Mouse (Mus musculus) limb, embryonic 14.5 days (tissue): ENCODE data around the gene Jmjd8. TPM values are rescaled to one million over a fixed set of nuclear protein-coding genes. Genes with fewer than 3 reads are reported as not detected.
"Not testable (repeated sequence)": the region's sequence is repeated elsewhere in the genome, so short reads cannot be mapped to it uniquely, and the experiment has no call there.

Experiments
- ATAC-seq: fragments of 200-750 bp; cut with Nextera tagmentation; 2 replicates; pipeline ENCODE4 v1.8.0; 2017; ENCODE audit warnings: low read depth, moderate number of reproducible peaks, moderate TSS enrichment; ENCODE audit not compliant: low FRiP score
- DNase-seq: peaks from one replicate; pipeline ENCODE4 v3.0.0-alpha.2; 2015; ENCODE audit warnings: low spot score
- H3K27ac ChIP-seq: fragments of 300-500 bp; sonication (generic); replicated peaks from 2 replicates; pipeline ENCODE4 v1.5.1; 2014; ENCODE audit warnings: low read depth, mild to moderate bottlenecking, low read length, moderate library complexity, mixed read lengths
- H3K27me3 ChIP-seq: fragments of 300-500 bp; sonication (generic); 2 replicates; pipeline ENCODE4 v1.6.1; 2014; ENCODE audit warnings: low read length, mixed read lengths; ENCODE audit not compliant: control insufficient read depth, insufficient read depth
- H3K36me3 ChIP-seq: fragments of 300-500 bp; sonication (generic); 2 replicates; pipeline ENCODE4 v1.6.1; 2014; ENCODE audit warnings: mild to moderate bottlenecking, low read length, moderate library complexity, mixed read lengths; ENCODE audit not compliant: control insufficient read depth, insufficient read depth
- H3K4me1 ChIP-seq: fragments of 300-500 bp; sonication (generic); 2 replicates; pipeline ENCODE4 v1.6.1; 2014; ENCODE audit warnings: antibody characterized with exemption, low read length, mixed read lengths; ENCODE audit not compliant: control insufficient read depth, insufficient read depth
- H3K4me2 ChIP-seq: fragments of 300-500 bp; sonication (generic); replicated peaks from 2 replicates; pipeline ENCODE4 v1.6.1; 2014; ENCODE audit warnings: low read depth, mild to moderate bottlenecking, low read length, moderate library complexity; ENCODE audit not compliant: severe bottlenecking
- H3K4me3 ChIP-seq: fragments of 300-500 bp; sonication (generic); replicated peaks from 2 replicates; pipeline ENCODE4 v1.5.1; 2014; ENCODE audit warnings: low read length
- H3K9ac ChIP-seq: fragments of 300-500 bp; sonication (generic); 2 replicates; pipeline ENCODE4 v1.6.1; 2014; ENCODE audit warnings: mild to moderate bottlenecking, low read depth, low read length, moderate library complexity; ENCODE audit not compliant: severe bottlenecking
- H3K9me3 ChIP-seq: fragments of 300-500 bp; sonication (generic); 2 replicates; pipeline ENCODE4 v1.6.1; 2016; ENCODE audit warnings: low read length; ENCODE audit not compliant: control insufficient read depth
- POLR2A ChIP-seq: fragments of 200-500 bp; IDR thresholded peaks from 2 replicates; pipeline ENCODE4 v1.8.0; 2012; ENCODE audit warnings: inconsistent platforms, mild to moderate bottlenecking, moderate library complexity, borderline replicate concordance; ENCODE audit not compliant: insufficient read depth, insufficient read length; ENCODE audit errors: extremely low read depth
- WGBS: fragments of 180-500 bp; shearing (Covaris S2); extraction: QIAGEN DNeasy Blood & Tissue Kit; methylation state at CpG from one replicate; pipeline ENCODE4 v1.1.7; 2014; 5-methylcytosine and 5-hydroxymethylcytosine counted together
- polyA plus RNA-seq, 2 experiments: library from polyadenylated mRNA; depleted of rRNA in 1 of 2; stranded (reverse) in 1 of 2; unstranded in 1 of 2; fragments of >200 nt; fragmentation: Nextera tagmentation in 1 of 2; extraction: Ambion mirVana in 1 of 2; gene quantifications; 2 replicates each; pipeline versions ENCODE4 v1.2.1 to v1.2.3; 2012 to 2014

The Jmjd8 gene
- polyA plus RNA-seq, 2 experiments: 41.5 to 64.4 TPM

DNA sequence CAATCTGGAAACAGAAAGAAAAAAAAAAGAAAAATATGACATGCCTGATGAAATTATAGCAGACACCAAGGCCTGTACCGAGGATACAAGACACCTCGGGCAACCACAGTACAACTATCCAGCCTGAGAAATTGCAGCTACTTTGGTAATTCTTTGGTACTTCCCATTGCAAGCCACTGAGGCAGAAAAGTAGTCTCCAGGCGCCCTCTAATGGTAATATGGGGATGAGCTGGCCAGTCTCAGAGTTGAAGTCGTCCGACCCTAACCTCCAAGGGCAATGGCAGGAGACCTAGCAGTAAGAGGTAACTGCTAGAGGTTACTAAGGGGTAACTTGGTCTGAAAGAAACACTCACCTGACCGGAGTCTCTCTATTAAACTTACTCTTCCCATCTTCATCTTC, 27.6 kb upstream of the Jmjd8 start:
- H3K27ac ChIP-seq: no peak overlapping the region
- DNase-seq (peak; percentile 79), ATAC-seq (no peak)
- H3K9ac ChIP-seq: no peak overlapping the region
- H3K27me3 ChIP-seq: no peaks in the 10 kb centered on the region
- no peaks in the 10 kb centered on the region for H3K9me3 ChIP-seq
- 5% methylated on average over 6 of the region's 6 CpGs for WGBS
- H3K36me3 ChIP-seq: no peaks in the 10 kb centered on the region
- H3K4me3 ChIP-seq: no peak overlapping the region
- H3K4me2 ChIP-seq: no peak overlapping the region
- no peak for TF ChIP-seq POLR2A
- H3K4me1 ChIP-seq: peaks cover 8% of the 10 kb centered on the region; the same call in 1 of the 2 replicates

DNA sequence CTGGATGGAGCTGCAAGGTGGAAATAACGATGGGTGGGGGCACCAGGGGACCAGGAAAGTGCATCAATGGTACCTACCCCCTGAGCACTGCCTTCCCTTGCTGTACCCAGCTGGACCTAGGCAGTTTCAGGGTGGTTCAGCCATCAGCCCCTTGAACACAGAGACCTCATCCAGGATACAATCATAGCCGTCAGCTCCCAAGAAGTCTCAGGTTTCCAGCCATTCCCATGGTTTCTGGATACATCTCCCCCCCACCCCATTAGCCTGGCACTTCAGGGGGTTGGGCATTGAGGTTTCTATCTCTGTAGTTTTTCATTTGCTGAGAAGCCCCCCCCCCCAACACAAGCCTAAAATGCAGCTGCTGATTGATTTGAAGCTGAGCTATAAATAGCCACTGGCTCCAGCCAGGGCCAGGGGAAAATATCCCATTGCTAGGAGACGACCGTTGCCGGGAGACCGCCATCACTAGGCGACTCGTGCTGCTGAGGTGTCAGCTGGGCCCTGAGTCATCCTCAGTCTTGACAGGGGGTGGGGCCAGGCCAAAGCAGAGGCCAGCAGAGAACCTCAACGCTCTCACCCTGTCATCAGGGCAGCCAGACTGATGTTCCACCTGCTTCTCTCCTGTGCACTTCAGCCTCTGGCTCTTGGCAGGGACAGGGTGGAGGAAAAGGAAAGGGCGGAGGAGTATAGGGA, 25.7 kb upstream of the Jmjd8 start:
- Histone ChIP-seq H3K27ac (no peak overlapping the region), H3K9me3 (no peaks in the 10 kb centered on the region), H3K4me2 (no peak overlapping the region), H3K9ac (no peak overlapping the region; the same call in 1 of the 2 replicates), H3K4me3 (no peak overlapping the region), H3K4me1 (no peaks in the 10 kb centered on the region), H3K27me3 (peaks cover under 1% of the 10 kb centered on the region; the same call in 1 of the 2 replicates), H3K36me3 (no peaks in the 10 kb centered on the region)
- ATAC-seq (peak; percentile 58; the same call in 1 of the 2 replicates), DNase-seq (peak; percentile 30)
- WGBS: 11% methylated on average over 10 of the region's 10 CpGs
- TF ChIP-seq POLR2A: no peak

DNA sequence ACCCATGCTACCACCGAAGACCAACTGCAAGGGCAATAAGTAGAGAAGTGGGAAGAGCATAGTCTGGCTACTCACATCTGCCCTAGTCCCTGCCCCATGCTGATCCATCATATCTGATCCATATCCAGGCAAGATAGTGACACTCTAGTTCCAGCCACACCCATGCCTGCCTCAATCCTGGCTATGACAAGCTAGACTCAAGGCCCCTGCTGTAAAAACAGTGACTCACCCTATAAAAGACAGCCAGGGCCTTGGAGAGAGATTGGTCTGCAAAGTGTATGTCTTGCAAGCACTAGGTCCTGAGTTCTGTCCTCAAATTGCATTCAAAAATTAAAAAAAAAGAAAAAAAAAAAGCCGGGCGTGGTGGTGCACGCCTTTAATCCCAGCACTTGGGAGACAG, 22.2 kb upstream of the Jmjd8 start:
- Histone ChIP-seq H3K36me3 (no peaks in the 10 kb centered on the region), H3K4me1 (peaks cover 6% of the 10 kb centered on the region), H3K9ac (no peak overlapping the region), H3K4me2 (no peak overlapping the region), H3K4me3 (no peak overlapping the region), H3K9me3 (no peaks in the 10 kb centered on the region), H3K27me3 (peaks cover 19% of the 10 kb centered on the region), H3K27ac (no peak overlapping the region)
- ATAC-seq (no peak), DNase-seq (no peak)
- WGBS: 76% methylated on average over 4 of the region's 4 CpGs
- no peak for TF ChIP-seq POLR2A

DNA sequence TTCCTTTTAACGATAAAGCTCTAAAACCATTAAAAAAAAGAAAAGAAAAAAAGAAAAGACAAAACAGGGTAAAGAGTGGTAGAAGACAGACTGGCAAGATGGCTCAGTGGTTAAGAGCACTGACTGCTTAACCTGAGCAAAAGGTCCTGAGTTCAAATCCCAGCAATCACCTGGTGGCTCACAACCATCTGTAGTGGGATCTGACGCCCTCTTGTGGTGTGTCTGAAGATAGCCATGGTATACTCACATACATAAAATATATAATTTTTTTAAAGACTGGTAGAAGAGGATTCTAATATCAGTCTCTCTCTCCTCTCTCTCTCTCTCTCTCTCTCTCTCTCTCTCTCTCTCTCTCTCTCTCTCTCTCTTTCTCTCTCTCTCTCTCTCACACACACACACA, 21.2 kb upstream of the Jmjd8 start:
- H3K36me3 ChIP-seq, ATAC-seq, H3K27ac ChIP-seq, DNase-seq, H3K4me3 ChIP-seq, H3K9me3 ChIP-seq, H3K4me1 ChIP-seq, H3K4me2 ChIP-seq, H3K9ac ChIP-seq: not testable (repeated sequence)
- WGBS: 40% methylated on average over 2 of the region's 2 CpGs
- peaks cover 22% of the 10 kb centered on the region for H3K27me3 ChIP-seq

DNA sequence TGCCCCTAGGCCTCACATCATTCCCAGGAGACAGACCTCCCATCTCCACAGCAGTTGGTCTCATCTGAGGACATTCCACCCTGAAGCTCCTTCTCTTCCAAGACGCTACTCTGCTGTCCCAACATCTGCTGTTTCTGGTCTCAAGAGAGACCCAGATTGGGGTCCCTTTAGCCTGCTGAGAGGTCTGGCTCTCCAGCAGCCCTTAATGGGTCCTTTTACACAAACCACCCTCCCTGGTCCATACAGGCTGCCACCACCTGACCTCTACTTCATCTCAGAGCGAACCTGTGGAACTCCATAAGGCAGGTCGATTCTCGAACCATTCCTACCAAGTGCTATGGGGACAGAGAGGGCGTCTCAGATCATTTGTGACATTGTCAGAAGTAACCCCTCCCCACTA, 20.6 kb upstream of the Jmjd8 start:
- H3K27ac ChIP-seq: no peak overlapping the region
- H3K27me3 ChIP-seq: peaks cover 27% of the 10 kb centered on the region
- H3K4me1 ChIP-seq: peaks cover 6% of the 10 kb centered on the region
- TF ChIP-seq POLR2A: no peak
- DNase-seq (no peak), ATAC-seq (no peak)
- H3K9me3 ChIP-seq: no peaks in the 10 kb centered on the region
- WGBS: 39% methylated on average over 5 of the region's 5 CpGs
- no peak overlapping the region for H3K9ac ChIP-seq
- H3K4me3 ChIP-seq: peak overlapping the region; percentile 66; the same call in 1 of the 2 replicates
- peak overlapping the region; percentile 96; the same call in 1 of the 2 replicates for H3K4me2 ChIP-seq
- H3K36me3 ChIP-seq: no peaks in the 10 kb centered on the region
